Mouse (Mus musculus) skeletal muscle tissue, adult 2 months (tissue): ENCODE data around the gene Eif2b4.
"Not testable (repeated sequence)": the region's sequence is repeated elsewhere in the genome, so short reads cannot be mapped to it uniquely, and the experiment has no call there.

Experiments used
- DNase-seq: peaks from one replicate; pipeline ENCODE4 v3.0.0-alpha.2; 2012; ENCODE audit warnings: low read depth, low spot score

Eif2b4 gene

GRCm38 (mm10) chr5:31192939-31193630, at the start of gene Eif2b4, which contains the start of gene Snx17:
TSS of gene Eif2b4 (minus strand) at chr5:31193430.
TSS of gene Snx17 (plus strand) at chr5:31193227.
- peak; percentile 97 for DNase-seq

- no peak for DNase-seq
These were observed 49.0 kb upstream of the Eif2b4 start for GRCm38 (mm10) chr5:31242191-31242590.

GRCm38 (mm10) chr5:31241522-31242034, 48.3 kb upstream of the Eif2b4 start:
- no peak for DNase-seq

- peak; percentile 93 for DNase-seq
These were observed 47.6 kb upstream of the Eif2b4 start, which contains the start of the genes Nrbp1 and Gm9970 for GRCm38 (mm10) chr5:31240637-31241521. TSS of gene Nrbp1 (plus strand) at chr5:31240864. TSS of gene Gm9970 (minus strand) at chr5:31241232.

- DNase-seq = no peak
These were observed 33.4 kb upstream of the Eif2b4 start for GRCm38 (mm10) chr5:31226641-31227040.

- no peak for DNase-seq
These were observed 29.5 kb upstream of the Eif2b4 start for GRCm38 (mm10) chr5:31222696-31223095.

DNA sequence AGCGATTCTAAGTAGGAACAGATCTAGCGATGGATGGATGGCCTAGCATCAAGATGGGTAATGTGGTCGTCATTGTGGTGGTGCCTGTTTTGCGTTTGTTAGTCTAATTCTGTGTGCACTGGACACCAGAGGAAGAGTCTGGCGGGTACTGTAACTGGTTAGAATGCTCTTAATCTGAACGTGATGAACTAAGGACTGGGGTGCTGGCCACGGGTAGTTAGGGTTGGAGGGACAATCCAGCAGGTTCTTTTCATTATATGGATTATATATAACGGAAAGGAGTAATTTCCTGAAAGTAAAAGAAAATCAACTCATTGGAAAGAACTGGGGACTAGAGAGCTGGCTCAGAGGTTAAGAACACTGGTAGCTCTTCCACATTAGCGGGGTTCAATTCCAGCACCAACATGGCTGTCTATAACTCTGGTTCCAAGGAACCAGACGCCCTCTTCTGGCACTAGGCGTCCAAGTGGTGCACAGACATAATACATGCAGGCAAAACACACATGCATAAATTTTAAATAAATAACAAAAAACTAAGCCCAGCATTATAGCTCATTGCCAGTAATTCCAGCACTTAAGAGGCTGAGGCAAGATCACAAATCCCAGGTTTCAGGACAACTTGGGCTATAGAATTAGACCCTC, 28.2 kb upstream of the Eif2b4 start:
- DNase-seq = no peak

- peak; percentile 91 for DNase-seq
These were observed 27.4 kb upstream of the Eif2b4 start, which contains the start of gene Ppm1g for GRCm38 (mm10) chr5:31220448-31221303. TSS of gene Ppm1g (minus strand) at chr5:31220687.

GRCm38 (mm10) chr5:31219911-31220447, 26.7 kb upstream of the Eif2b4 start:
- DNase-seq = no peak

DNA sequence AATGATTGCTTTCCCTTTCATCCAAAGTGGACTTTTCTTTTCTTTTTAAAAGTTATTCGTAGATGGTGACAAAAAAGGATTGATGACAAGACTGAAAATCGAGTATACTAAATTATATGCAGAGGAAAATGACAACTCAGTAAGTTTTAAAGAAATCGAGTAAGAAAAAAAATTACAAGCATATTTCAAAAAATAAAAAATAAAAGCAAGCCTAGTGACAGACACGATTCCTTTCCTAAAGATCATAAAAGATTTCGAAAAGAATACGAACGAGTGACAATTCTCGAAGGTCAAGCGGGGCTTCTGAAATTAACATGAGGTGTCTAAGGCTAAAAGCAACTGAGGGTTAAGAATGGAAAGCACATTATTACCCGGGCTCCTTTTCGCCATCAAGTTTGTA, 26.2 kb upstream of the Eif2b4 start:
- DNase-seq = no peak

- DNase-seq = no peak
These were observed 25.8 kb upstream of the Eif2b4 start for GRCm38 (mm10) chr5:31219070-31219469.

- DNase-seq = no peak
These were observed 25.1 kb upstream of the Eif2b4 start for GRCm38 (mm10) chr5:31218294-31218693.

- DNase-seq = not testable (repeated sequence)
These were observed 23.3 kb upstream of the Eif2b4 start for GRCm38 (mm10) chr5:31216554-31216953.

- DNase-seq = no peak
These were observed 11.2 kb upstream of the Eif2b4 start for GRCm38 (mm10) chr5:31204421-31204820.

DNA sequence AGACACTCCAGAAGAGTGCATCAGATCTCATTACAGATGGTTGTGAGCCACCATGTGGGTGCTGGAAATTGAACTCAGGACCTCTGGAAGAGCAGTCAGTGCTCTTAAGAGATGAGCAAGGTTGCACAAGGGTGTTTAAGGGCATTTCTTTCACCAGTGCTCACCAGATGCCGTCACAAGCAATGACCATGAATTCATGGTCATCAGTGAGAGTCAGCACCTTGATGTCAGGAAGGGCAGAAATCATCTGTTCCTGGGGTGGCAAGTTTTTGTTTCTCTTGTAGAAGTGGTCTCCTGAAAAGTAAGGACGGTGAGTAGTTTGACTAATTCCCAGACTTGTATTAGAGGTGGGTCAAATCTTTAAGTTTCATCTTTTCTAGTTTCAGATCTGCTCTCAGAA, 10.6 kb upstream of the Eif2b4 start:
- no peak for DNase-seq

DNA sequence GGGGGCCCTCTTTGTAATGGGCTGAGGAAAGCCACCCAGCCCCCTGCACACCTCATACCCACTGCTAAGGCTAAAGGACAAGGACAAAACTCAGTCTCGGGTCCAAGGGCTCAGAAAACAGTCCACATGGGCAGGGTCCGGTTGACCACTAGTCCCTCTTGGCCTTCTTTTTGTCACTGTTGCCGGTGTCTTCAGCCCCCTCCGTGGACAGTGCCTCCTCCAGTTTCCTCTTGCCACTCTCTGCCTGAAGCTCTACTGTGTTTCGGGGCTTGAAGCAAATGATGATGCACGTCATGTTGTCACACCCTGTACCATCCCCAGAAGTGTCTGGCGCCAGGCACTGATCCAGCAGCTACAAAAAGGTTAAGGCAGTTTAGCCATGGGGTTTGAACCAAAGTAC, 9.7 kb upstream of the Eif2b4 start:
- no peak for DNase-seq

GRCm38 (mm10) chr5:31201742-31202590, 8.7 kb upstream of the Eif2b4 start, which contains the start of gene Zfp513:
TSS of gene Zfp513 (minus strand) at chr5:31202303.
- DNase-seq = peak; percentile 99

- DNase-seq = no peak
These were observed 8.0 kb upstream of the Eif2b4 start for GRCm38 (mm10) chr5:31201042-31201741.

DNA sequence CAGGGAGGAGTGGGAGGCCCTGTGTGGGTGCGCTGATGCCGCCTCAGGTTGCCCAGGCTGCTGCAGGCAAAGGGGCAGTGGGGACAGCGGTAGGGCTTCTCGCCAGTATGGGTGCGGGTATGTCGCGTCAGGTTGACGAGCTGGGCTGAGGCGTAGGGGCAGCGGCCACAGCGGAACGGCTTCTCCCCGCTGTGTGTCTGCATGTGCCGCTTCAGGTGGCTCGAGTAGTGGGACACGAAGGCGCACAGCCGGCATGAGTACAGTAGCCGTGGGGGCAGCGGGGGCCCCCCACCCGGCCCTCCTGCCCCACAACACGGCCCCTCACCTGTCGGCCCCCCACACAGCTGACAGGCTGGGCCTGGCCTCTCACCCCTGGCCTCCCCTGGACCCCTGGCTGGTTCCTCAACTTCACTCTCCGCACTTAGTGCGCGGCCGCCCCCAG, 7.1 kb upstream of the Eif2b4 start:
- no peak for DNase-seq
